Mouse (Mus musculus) midbrain, embryonic 13.5 days (tissue): ENCODE measurements at regions not wholly inside any gene's neighbourhood (a gene's known extent, or its start where the extent isn't known, plus 50 kb on each side); places are given as distances from the start of the nearest gene placed in this dataset.

ENCODE experiments used
- ATAC-seq: fragments of 200-750 bp; cut with Nextera tagmentation; 2 replicates; pipeline ENCODE4 v1.8.0; 2017; ENCODE audit warnings: mild to moderate bottlenecking, moderate TSS enrichment, moderate library complexity
- H3K27ac ChIP-seq: fragments of 300-500 bp; sonication (generic); 2 replicates; pipeline ENCODE4 v1.5.1; 2015; ENCODE audit warnings: inconsistent platforms, mild to moderate bottlenecking, moderate library complexity
- H3K27me3 ChIP-seq: fragments of 300-500 bp; sonication (generic); 2 replicates; pipeline ENCODE4 v1.6.1; 2015; ENCODE audit warnings: mild to moderate bottlenecking, inconsistent platforms
- H3K36me3 ChIP-seq: fragments of 300-500 bp; sonication (generic); 2 replicates; pipeline ENCODE4 v1.6.1; 2015; ENCODE audit warnings: mild to moderate bottlenecking, inconsistent platforms
- H3K4me1 ChIP-seq: fragments of 300-500 bp; sonication (generic); replicated peaks from 2 replicates; pipeline ENCODE4 v1.6.1; 2015; ENCODE audit warnings: inconsistent platforms
- H3K4me2 ChIP-seq: fragments of 300-500 bp; sonication (generic); replicated peaks from 2 replicates; pipeline ENCODE4 v1.6.1; 2015; ENCODE audit warnings: moderate library complexity, mild to moderate bottlenecking, inconsistent platforms
- H3K4me3 ChIP-seq: fragments of 300-500 bp; sonication (generic); replicated peaks from 2 replicates; pipeline ENCODE4 v1.5.1; 2015; ENCODE audit warnings: mild to moderate bottlenecking, inconsistent platforms
- H3K9ac ChIP-seq: fragments of 300-500 bp; sonication (generic); replicated peaks from 2 replicates; pipeline ENCODE4 v1.6.1; 2015; ENCODE audit warnings: mild to moderate bottlenecking, inconsistent platforms
- H3K9me3 ChIP-seq: fragments of 300-500 bp; sonication (generic); 2 replicates; pipeline ENCODE4 v1.6.1; 2016; ENCODE audit warnings: mild to moderate bottlenecking, inconsistent platforms
- WGBS: fragments of 180-500 bp; shearing (Covaris S2); methylation state at CpG from one replicate; pipeline ENCODE4 v1.1.7; 2015; 5-methylcytosine and 5-hydroxymethylcytosine counted together

- peak; percentile 52; the same call in 1 of the 2 replicates for ATAC-seq
- Histone ChIP-seq H3K4me3 (peak overlapping the region; percentile 18), H3K9me3 (no peaks in the 10 kb centered on the region), H3K27ac (no peak overlapping the region), H3K4me1 (no peaks in the 10 kb centered on the region), H3K27me3 (no peaks in the 10 kb centered on the region), H3K4me2 (peak overlapping the region; percentile 43), H3K36me3 (no peaks in the 10 kb centered on the region), H3K9ac (no peak overlapping the region)
- WGBS, result 17% methylated on average over 6 of the region's 6 CpGs
Measured at GRCm38 (mm10) chr6:70714239-70714638, 77.8 kb downstream of the Rpia start.

- no peaks in the 10 kb centered on the region for H3K27me3 ChIP-seq
- no peak overlapping the region for H3K4me3 ChIP-seq
- H3K4me2 ChIP-seq, result no peak overlapping the region
- H3K36me3 ChIP-seq, result no peaks in the 10 kb centered on the region
- H3K9ac ChIP-seq, result no peak overlapping the region
- ATAC-seq, result peak; percentile 15; the same call in 1 of the 2 replicates
- WGBS, result 78% methylated on average over 6 of the region's 6 CpGs
- no peak overlapping the region for H3K27ac ChIP-seq
- H3K9me3 ChIP-seq, result no peaks in the 10 kb centered on the region
- H3K4me1 ChIP-seq, result no peaks in the 10 kb centered on the region
Measured at GRCm38 (mm10) chr6:70713665-70714064, 78.4 kb downstream of the Rpia start.

- Histone ChIP-seq H3K27me3 (no peaks in the 10 kb centered on the region), H3K4me2 (no peak overlapping the region), H3K4me1 (no peaks in the 10 kb centered on the region), H3K4me3 (no peak overlapping the region), H3K36me3 (no peaks in the 10 kb centered on the region), H3K9ac (no peak overlapping the region), H3K9me3 (no peaks in the 10 kb centered on the region), H3K27ac (no peak overlapping the region)
- ATAC-seq, result peak; percentile 18
- WGBS, result 44% methylated on average over 7 of the region's 7 CpGs
Measured at GRCm38 (mm10) chr6:70713118-70713517, 78.9 kb downstream of the Rpia start.

- Histone ChIP-seq H3K36me3 (no peaks in the 10 kb centered on the region), H3K27ac (no peak overlapping the region), H3K4me2 (peak overlapping the region; percentile 16), H3K4me3 (no peak overlapping the region), H3K4me1 (no peaks in the 10 kb centered on the region), H3K27me3 (no peaks in the 10 kb centered on the region), H3K9ac (no peak overlapping the region), H3K9me3 (no peaks in the 10 kb centered on the region)
- WGBS, result 12% methylated on average over 7 of the region's 7 CpGs
- ATAC-seq, result peak; percentile 72
Measured at GRCm38 (mm10) chr6:70709338-70710055, 82.5 kb downstream of the Rpia start.

GRCm38 (mm10) chr6:70695596-70695995, 96.4 kb downstream of the Rpia start:
- no peaks in the 10 kb centered on the region for H3K27me3 ChIP-seq
- no peak overlapping the region for H3K4me3 ChIP-seq
- H3K36me3 ChIP-seq, result no peaks in the 10 kb centered on the region
- no peaks in the 10 kb centered on the region for H3K4me1 ChIP-seq
- 98% methylated on average over 26 of the region's 26 CpGs for WGBS
- no peak for ATAC-seq
- H3K9me3 ChIP-seq, result no peaks in the 10 kb centered on the region
- no peak overlapping the region for H3K9ac ChIP-seq
- no peak overlapping the region for H3K27ac ChIP-seq
- no peak overlapping the region for H3K4me2 ChIP-seq
